Mouse (Mus musculus) bone marrow, adult 2 months (tissue): ENCODE results near the gene Fbxo10. TPM values are rescaled to one million over a fixed set of nuclear protein-coding genes. Genes with fewer than 3 reads are reported as not detected.
"Not testable (repeated sequence)": the region's sequence is repeated elsewhere in the genome, so short reads cannot be mapped to it uniquely, and the experiment has no call there.

Source experiments
- H3K27ac ChIP-seq: fragments of 200-500 bp; 2 replicates; pipeline ENCODE4 v1.5.1; 2012; ENCODE audit warnings: low read depth, mild to moderate bottlenecking, control low read depth, inconsistent platforms, low read length; ENCODE audit not compliant: control insufficient read depth, poor library complexity, insufficient read depth
- H3K4me1 ChIP-seq: fragments of 200-500 bp; 2 replicates; pipeline ENCODE4 v1.6.1; 2011; ENCODE audit warnings: low read length; ENCODE audit not compliant: control insufficient read depth, insufficient read depth
- H3K4me3 ChIP-seq: fragments of 200-500 bp; replicated peaks from 2 replicates; pipeline ENCODE3; 2011; ENCODE audit warnings: mild to moderate bottlenecking, low read depth, low read length, control low read depth; ENCODE audit not compliant: control insufficient read depth
- CTCF ChIP-seq: fragments of 200-500 bp; IDR thresholded peaks from 2 replicates; pipeline ENCODE4 v1.5.1; 2011; ENCODE audit warnings: low read length, control low read depth; ENCODE audit not compliant: control insufficient read depth, insufficient read depth
- POLR2A ChIP-seq: fragments of 200-500 bp; IDR thresholded peaks from 2 replicates; pipeline ENCODE4 v1.6.1; 2011; ENCODE audit warnings: low read depth, mild to moderate bottlenecking, control low read depth, low read length, borderline replicate concordance; ENCODE audit not compliant: control insufficient read depth
- WGBS: fragments of 180-500 bp; shearing (Covaris S2); methylation state at CpG from one replicate; pipeline ENCODE4 v1.1.7; 2018; 5-methylcytosine and 5-hydroxymethylcytosine counted together
- polyA plus RNA-seq: library from polyadenylated mRNA; stranded (reverse); fragments of >200 nt; gene quantifications from 2 replicates; pipeline ENCODE4 v1.2.4, GENCODE M21; 2011; ENCODE audit warnings: low replicate concordance; ENCODE audit not compliant: missing spikeins, insufficient read depth, insufficient read length

The Fbxo10 gene
- polyA plus RNA-seq, 1 experiment, result 7.6 TPM

GRCm38 (mm10) chr4:45064577-45064976 lies 19.8 kb downstream of the Fbxo10 start:
- TF ChIP-seq POLR2A (no peak), CTCF (no peak)
- H3K4me1 ChIP-seq, result peaks cover 1% of the 10 kb centered on the region; the same call in 1 of the 2 replicates
- peak overlapping the region; percentile 50; the same call in 1 of the 2 replicates for H3K27ac ChIP-seq
- WGBS, result 87% methylated on average over 2 of the region's 2 CpGs
- H3K4me3 ChIP-seq, result no peak overlapping the region

GRCm38 (mm10) chr4:45063836-45064235 lies 20.6 kb downstream of the Fbxo10 start:
- H3K4me3 ChIP-seq, H3K4me1 ChIP-seq, H3K27ac ChIP-seq: not testable (repeated sequence)
- 50% methylated on average over 1 of the region's 1 CpGs for WGBS

GRCm38 (mm10) chr4:45055451-45055850 lies 29.0 kb downstream of the Fbxo10 start:
- TF ChIP-seq CTCF (no peak), POLR2A (no peak)
- Histone ChIP-seq H3K4me3 (no peak overlapping the region), H3K27ac (no peak overlapping the region), H3K4me1 (no peaks in the 10 kb centered on the region)
- WGBS, result 82% methylated on average over 8 of the region's 8 CpGs

- H3K27ac ChIP-seq, result no peak overlapping the region
- WGBS, result 39% methylated on average over 3 of the region's 3 CpGs
- H3K4me3 ChIP-seq, result no peak overlapping the region
- no peaks in the 10 kb centered on the region for H3K4me1 ChIP-seq
- TF ChIP-seq CTCF (peak; percentile 35; the same call in 1 of the 2 replicates), POLR2A (no peak)
Measured at GRCm38 (mm10) chr4:45054862-45055261, 29.5 kb downstream of the Fbxo10 start.

- H3K4me1 ChIP-seq, result no peaks in the 10 kb centered on the region
- no peak overlapping the region for H3K27ac ChIP-seq
- 87% methylated on average over 9 of the region's 9 CpGs for WGBS
- TF ChIP-seq CTCF (no peak), POLR2A (no peak)
- no peak overlapping the region for H3K4me3 ChIP-seq
Measured at GRCm38 (mm10) chr4:45047956-45048355, 36.4 kb downstream of the Fbxo10 start.

GRCm38 (mm10) chr4:45047286-45047887 lies 37.0 kb downstream of the Fbxo10 start:
- TF ChIP-seq CTCF (no peak), POLR2A (no peak)
- Histone ChIP-seq H3K27ac (no peak overlapping the region), H3K4me1 (no peaks in the 10 kb centered on the region), H3K4me3 (no peak overlapping the region)
- 86% methylated on average over 9 of the region's 9 CpGs for WGBS

GRCm38 (mm10) chr4:45046679-45047078 lies 37.7 kb downstream of the Fbxo10 start:
- Histone ChIP-seq H3K4me1 (no peaks in the 10 kb centered on the region), H3K4me3 (no peak overlapping the region), H3K27ac (no peak overlapping the region)
- 89% methylated on average over 5 of the region's 5 CpGs for WGBS
- TF ChIP-seq CTCF (no peak), POLR2A (no peak)

GRCm38 (mm10) chr4:45040795-45041194 lies 43.6 kb downstream of the Fbxo10 start:
- 83% methylated on average over 7 of the region's 7 CpGs for WGBS
- no peak overlapping the region for H3K27ac ChIP-seq

GRCm38 (mm10) chr4:45039546-45039945 lies 44.9 kb downstream of the Fbxo10 start:
- WGBS, result 90% methylated on average over 7 of the region's 7 CpGs
- not testable (repeated sequence) for H3K27ac ChIP-seq, H3K4me3 ChIP-seq, H3K4me1 ChIP-seq

More at GRCm38 (mm10) chr4:45040795-45041194, 43.6 kb downstream of the Fbxo10 start:
- TF ChIP-seq CTCF (no peak), POLR2A (no peak)
- Histone ChIP-seq H3K4me3 (no peak overlapping the region), H3K4me1 (no peaks in the 10 kb centered on the region)

- whole genome bisulfite sequencing, result 43% methylated on average over 8 of the region's 8 CpGs
Measured at GRCm38 (mm10) chr4:45038879-45039278, 45.5 kb downstream of the Fbxo10 start.

More at GRCm38 (mm10) chr4:45038879-45039278, 45.5 kb downstream of the Fbxo10 start:
- not testable (repeated sequence) for H3K27ac ChIP-seq, H3K4me3 ChIP-seq, H3K4me1 ChIP-seq
